Mouse (Mus musculus) hindbrain, embryonic 14.5 days (tissue): ENCODE results near the gene Kptn. TPM values are rescaled to one million over a fixed set of nuclear protein-coding genes. Genes with fewer than 3 reads are reported as not detected.

Experiments used
- ATAC-seq: fragments of 200-750 bp; cut with Nextera tagmentation; 2 replicates; pipeline ENCODE4 v1.8.0; 2017; ENCODE audit warnings: moderate number of reproducible peaks, mild to moderate bottlenecking, moderate TSS enrichment, moderate library complexity; ENCODE audit not compliant: low FRiP score
- DNase-seq: peaks from one replicate; pipeline ENCODE4 v3.0.0-alpha.2; 2015; ENCODE audit warnings: low spot score
- H3K27ac ChIP-seq: fragments of 300-500 bp; sonication (generic); 2 replicates; pipeline ENCODE4 v1.5.1; 2014; ENCODE audit warnings: mild to moderate bottlenecking, moderate library complexity
- H3K27me3 ChIP-seq: fragments of 300-500 bp; sonication (generic); 2 replicates; pipeline ENCODE4 v1.6.1; 2014; ENCODE audit warnings: mild to moderate bottlenecking, low read length, mixed read lengths; ENCODE audit not compliant: control insufficient read depth, insufficient read depth
- H3K36me3 ChIP-seq: fragments of 300-500 bp; sonication (generic); replicated peaks from 2 replicates; pipeline ENCODE4 v1.6.1; 2014; ENCODE audit not compliant: control insufficient read depth, insufficient read depth
- H3K4me1 ChIP-seq: fragments of 300-500 bp; sonication (generic); replicated peaks from 2 replicates; pipeline ENCODE4 v1.6.1; 2014; ENCODE audit warnings: antibody characterized with exemption, low read length, mixed read lengths; ENCODE audit not compliant: control insufficient read depth, insufficient read depth
- H3K4me2 ChIP-seq: fragments of 300-500 bp; sonication (generic); replicated peaks from 2 replicates; pipeline ENCODE4 v1.6.1; 2014; ENCODE audit warnings: mild to moderate bottlenecking, moderate library complexity
- H3K4me3 ChIP-seq: fragments of 300-500 bp; sonication (generic); replicated peaks from 2 replicates; pipeline ENCODE4 v1.5.1; 2014; ENCODE audit warnings: mild to moderate bottlenecking, low read length
- H3K9ac ChIP-seq: fragments of 300-500 bp; sonication (generic); 2 replicates; pipeline ENCODE4 v1.6.1; 2014
- H3K9me3 ChIP-seq: fragments of 300-500 bp; sonication (generic); 2 replicates; pipeline ENCODE4 v1.6.1; 2016; ENCODE audit warnings: low read length; ENCODE audit not compliant: control insufficient read depth
- WGBS: fragments of 180-500 bp; shearing (Covaris S2); extraction: QIAGEN DNeasy Blood & Tissue Kit; methylation state at CpG from one replicate; pipeline ENCODE4 v1.1.7; 2014; 5-methylcytosine and 5-hydroxymethylcytosine counted together
- polyA plus RNA-seq: library from polyadenylated mRNA; unstranded; fragments of >200 nt; fragmentation: Nextera tagmentation; extraction: Ambion mirVana; gene quantifications from 2 replicates; pipeline ENCODE4 v1.2.1, GENCODE M21; 2014

The Kptn gene
- polyA plus RNA-seq = 34.8 and 37.1 TPM in 2 replicates

DNA sequence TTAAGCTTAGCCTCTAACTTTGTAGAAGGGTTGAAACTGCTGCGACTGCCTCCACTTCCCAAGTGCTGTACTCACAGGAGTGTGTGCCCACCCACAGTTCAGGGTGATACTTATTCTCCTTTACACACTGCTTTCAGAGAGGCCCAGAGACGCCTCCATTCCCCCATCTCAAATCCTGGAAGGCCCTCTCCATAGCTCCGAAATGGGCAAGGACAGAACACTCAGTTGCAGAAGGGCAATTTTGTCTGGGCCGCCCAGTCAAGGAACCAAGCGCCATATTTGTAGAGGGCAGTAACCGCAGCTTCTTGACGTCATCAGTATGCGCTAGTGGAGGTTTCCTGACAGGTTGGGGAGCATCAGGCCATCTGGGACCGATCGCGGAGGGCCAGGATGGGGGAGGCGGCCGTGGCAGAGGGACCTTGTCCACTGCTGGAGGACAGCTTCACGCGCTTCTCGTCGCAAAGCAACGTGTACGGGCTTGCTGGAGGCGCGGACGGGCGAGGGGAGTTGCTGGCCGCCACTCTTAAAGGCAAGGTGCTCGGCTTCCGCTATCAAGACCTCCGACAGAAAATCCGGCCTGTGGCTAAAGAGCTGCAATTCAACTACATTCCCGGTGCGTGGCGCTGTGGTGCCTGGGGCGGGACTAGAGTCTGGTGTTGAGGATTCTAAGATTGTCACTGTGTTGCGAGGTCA is at the start of gene Kptn:
Gene Kptn (plus strand): TSS at position 327 of the 693 bp plus-strand sequence.
- peak within 1 kb of the TSS; percentile 64 for H3K4me3 ChIP-seq
- peak within 1 kb of the TSS; percentile 80 for H3K9ac ChIP-seq
- peaks cover 40% of the 10 kb centered on the region for H3K36me3 ChIP-seq
- H3K27ac ChIP-seq = peak within 1 kb of the TSS; percentile 95
- ATAC-seq (peak; percentile 89), DNase-seq (peak; percentile 95)
- H3K4me2 ChIP-seq = peak within 1 kb of the TSS; percentile 59
- no peaks in the 10 kb centered on the region for H3K27me3 ChIP-seq
- no peaks in the 10 kb centered on the region for H3K9me3 ChIP-seq
- peaks cover 13% of the 10 kb centered on the region for H3K4me1 ChIP-seq
- WGBS = under 1% methylated on average over 33 of the region's 33 CpGs

DNA sequence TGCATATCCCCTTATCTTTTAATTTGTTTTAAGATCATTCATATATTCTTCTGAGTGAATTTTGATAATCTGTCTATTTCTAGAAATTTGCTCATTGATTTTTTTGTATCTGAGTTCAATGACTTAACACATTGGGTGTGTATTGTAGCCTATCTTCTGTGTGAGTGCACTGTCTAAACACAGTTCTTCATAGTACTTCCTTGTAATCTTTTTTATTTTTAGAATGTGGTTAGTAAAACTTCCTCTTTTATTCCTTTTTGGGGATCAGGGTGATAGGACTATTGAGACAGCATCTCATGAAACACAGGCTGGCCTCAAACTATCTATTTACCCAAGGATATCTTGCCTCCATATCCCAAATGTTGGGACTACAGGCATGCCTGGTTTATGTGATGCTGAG is 48.8 kb upstream of the Kptn start:
- DNase-seq (no peak), ATAC-seq (no peak)
- H3K27ac ChIP-seq = no peak overlapping the region
- no peak overlapping the region for H3K9ac ChIP-seq
- no peaks in the 10 kb centered on the region for H3K9me3 ChIP-seq
- no peaks in the 10 kb centered on the region; the same call in 1 of the 2 replicates for H3K27me3 ChIP-seq
- no peaks in the 10 kb centered on the region for H3K36me3 ChIP-seq
- no peak overlapping the region for H3K4me3 ChIP-seq
- H3K4me2 ChIP-seq = no peak overlapping the region
- H3K4me1 ChIP-seq = no peaks in the 10 kb centered on the region

DNA sequence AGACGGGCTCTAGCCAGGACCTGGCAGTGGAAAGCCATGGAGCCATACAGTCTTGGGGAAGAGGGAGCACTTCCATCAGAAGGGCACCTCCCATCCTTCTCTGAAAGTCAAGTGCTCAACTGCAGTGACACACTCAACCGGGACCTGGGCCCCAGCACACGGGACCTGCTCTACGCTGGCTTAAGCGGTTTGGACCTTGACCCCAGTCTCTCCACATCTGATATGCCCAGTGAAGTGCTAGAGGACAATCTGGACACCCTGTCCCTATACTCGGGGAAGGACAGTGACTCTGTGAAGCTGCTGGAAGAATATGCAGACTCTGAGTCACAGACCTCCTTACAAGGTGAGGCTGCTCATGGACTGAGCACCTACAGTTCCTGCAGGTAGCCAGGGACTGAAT is 47.8 kb upstream of the Kptn start:
- no peak overlapping the region for H3K4me2 ChIP-seq
- no peak overlapping the region for H3K9ac ChIP-seq
- 87% methylated on average over 6 of the region's 6 CpGs for WGBS
- H3K4me3 ChIP-seq = no peak overlapping the region
- no peaks in the 10 kb centered on the region for H3K9me3 ChIP-seq
- no peaks in the 10 kb centered on the region for H3K4me1 ChIP-seq
- H3K27me3 ChIP-seq = no peaks in the 10 kb centered on the region; the same call in 1 of the 2 replicates
- ATAC-seq = no peak
- no peaks in the 10 kb centered on the region for H3K36me3 ChIP-seq
- no peak overlapping the region for H3K27ac ChIP-seq
- DNase-seq = no peak

DNA sequence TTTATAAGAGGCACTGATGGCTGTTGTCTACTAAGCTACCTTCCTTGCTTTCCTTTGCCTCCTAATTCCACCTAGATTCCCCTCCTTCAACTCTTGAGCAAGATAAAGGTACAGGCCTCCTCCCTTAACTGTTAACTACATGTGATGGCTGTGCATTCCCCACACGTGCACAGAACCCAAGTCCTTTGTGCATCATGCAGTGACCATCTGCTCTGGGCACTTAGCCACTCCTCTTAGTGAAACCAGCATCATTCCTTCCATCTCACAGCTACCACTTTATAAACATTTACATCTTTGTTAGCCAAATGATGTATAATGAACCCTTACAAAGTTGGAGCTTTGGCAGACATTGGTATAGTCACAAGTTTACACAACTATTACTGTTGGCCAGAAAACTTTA is 39.7 kb upstream of the Kptn start:
- no peaks in the 10 kb centered on the region for H3K4me1 ChIP-seq
- ATAC-seq = no peak
- no peak for DNase-seq
- H3K9me3 ChIP-seq = no peaks in the 10 kb centered on the region
- H3K27me3 ChIP-seq = no peaks in the 10 kb centered on the region
- no peak overlapping the region for H3K4me3 ChIP-seq
- WGBS = 61% methylated on average over 1 of the region's 1 CpGs
- H3K4me2 ChIP-seq = no peak overlapping the region
- H3K9ac ChIP-seq = no peak overlapping the region
- no peaks in the 10 kb centered on the region for H3K36me3 ChIP-seq
- H3K27ac ChIP-seq = no peak overlapping the region

DNA sequence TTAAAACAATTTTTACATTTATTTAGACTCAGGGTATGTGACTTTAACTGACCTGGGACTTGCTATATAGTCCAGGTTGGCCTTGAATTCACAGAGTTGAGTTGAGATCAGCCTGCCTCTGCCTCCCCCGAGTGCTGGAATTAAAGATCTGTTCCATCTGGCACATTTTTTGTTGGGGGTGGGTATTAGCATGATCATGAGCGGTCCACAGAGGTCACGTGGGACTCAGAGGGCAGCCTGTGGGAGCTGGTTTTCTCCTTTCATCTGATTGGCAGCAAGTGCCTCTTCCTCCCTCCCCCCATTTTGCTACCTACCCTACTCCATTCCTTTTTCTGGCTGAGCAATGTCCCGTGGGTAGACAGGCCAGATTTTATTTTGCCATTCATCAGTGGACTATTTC is 39.1 kb upstream of the Kptn start:
- ATAC-seq (no peak), DNase-seq (no peak)
- Histone ChIP-seq H3K4me1 (no peaks in the 10 kb centered on the region), H3K9ac (no peak overlapping the region), H3K36me3 (no peaks in the 10 kb centered on the region), H3K9me3 (no peaks in the 10 kb centered on the region), H3K4me3 (no peak overlapping the region), H3K27me3 (no peaks in the 10 kb centered on the region), H3K4me2 (no peak overlapping the region), H3K27ac (no peak overlapping the region)
- WGBS = 64% methylated on average over 4 of the region's 4 CpGs

DNA sequence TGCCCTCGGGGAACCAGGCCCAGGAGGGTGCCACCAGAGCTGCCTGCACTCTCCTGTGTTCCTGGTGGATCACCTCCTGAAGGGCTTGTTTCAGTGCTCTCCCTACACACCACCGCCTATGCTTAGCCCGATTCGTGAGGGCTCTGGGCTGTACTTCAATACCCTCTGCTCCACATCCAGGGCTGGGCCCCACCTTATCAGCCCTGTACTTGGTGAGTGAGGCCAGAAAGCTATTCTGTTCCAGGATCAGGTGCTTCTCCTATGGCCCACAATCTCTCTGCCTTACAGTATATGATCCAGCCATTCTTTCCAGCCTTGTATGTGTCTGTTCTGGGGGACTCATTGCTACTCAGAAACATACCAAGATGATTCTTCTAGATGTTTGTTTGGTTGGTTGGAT is 36.3 kb upstream of the Kptn start:
- 59% methylated on average over 4 of the region's 4 CpGs for WGBS
- Histone ChIP-seq H3K27me3 (no peaks in the 10 kb centered on the region), H3K9ac (no peak overlapping the region), H3K4me1 (no peaks in the 10 kb centered on the region), H3K36me3 (no peaks in the 10 kb centered on the region), H3K9me3 (no peaks in the 10 kb centered on the region), H3K4me2 (no peak overlapping the region), H3K4me3 (no peak overlapping the region), H3K27ac (no peak overlapping the region)
- ATAC-seq (no peak), DNase-seq (no peak)

DNA sequence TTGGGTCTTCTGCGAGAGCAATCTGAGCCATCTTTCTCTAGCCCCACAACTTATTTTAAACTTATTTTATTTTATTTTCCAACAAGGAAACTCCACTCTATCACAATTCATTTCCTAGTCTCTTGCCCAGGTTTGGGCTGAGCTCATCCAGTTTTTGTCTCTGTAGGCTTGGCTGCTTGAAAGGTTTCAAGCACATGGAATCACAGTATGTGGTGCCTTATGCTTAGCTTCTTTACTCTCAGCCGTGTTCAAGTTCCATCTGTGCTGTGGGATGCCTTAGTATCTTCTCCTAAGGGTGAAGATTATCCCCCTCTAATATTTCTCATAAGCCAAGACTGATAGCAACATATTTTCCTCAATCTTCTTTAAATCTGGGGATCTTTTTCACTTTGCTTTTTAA is 32.1 kb upstream of the Kptn start:
- Histone ChIP-seq H3K27me3 (no peaks in the 10 kb centered on the region), H3K4me2 (no peak overlapping the region), H3K9me3 (no peaks in the 10 kb centered on the region), H3K4me1 (no peaks in the 10 kb centered on the region), H3K36me3 (no peaks in the 10 kb centered on the region), H3K9ac (no peak overlapping the region), H3K4me3 (no peak overlapping the region), H3K27ac (no peak overlapping the region)
- 78% methylated on average over 2 of the region's 2 CpGs for WGBS
- no peak for DNase-seq
- no peak for ATAC-seq

DNA sequence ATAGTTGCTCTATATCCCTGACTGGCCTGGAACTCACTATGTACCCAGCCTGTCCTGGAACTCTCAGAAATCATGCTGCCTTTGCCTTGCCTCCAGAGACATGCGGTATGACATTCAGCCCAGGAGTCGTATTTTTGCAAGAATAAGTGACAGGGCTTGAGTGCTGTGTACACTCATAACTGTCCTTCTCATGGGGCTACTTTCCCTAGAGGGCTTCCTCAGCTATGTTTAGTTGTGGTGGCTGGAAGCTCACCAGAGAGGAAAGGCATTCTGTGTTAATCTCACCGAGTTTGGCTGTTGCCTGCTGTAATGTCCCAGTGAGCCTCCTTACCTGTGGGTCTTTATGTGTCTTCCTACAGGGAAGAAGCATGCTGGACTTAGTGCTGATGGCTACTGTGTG is 25.1 kb upstream of the Kptn start:
- Histone ChIP-seq H3K36me3 (no peaks in the 10 kb centered on the region), H3K4me1 (peaks cover 7% of the 10 kb centered on the region), H3K4me2 (no peak overlapping the region), H3K4me3 (no peak overlapping the region), H3K9me3 (no peaks in the 10 kb centered on the region), H3K9ac (no peak overlapping the region), H3K27ac (no peak overlapping the region), H3K27me3 (no peaks in the 10 kb centered on the region)
- ATAC-seq = no peak
- WGBS = 77% methylated on average over 3 of the region's 3 CpGs
- DNase-seq = no peak

DNA sequence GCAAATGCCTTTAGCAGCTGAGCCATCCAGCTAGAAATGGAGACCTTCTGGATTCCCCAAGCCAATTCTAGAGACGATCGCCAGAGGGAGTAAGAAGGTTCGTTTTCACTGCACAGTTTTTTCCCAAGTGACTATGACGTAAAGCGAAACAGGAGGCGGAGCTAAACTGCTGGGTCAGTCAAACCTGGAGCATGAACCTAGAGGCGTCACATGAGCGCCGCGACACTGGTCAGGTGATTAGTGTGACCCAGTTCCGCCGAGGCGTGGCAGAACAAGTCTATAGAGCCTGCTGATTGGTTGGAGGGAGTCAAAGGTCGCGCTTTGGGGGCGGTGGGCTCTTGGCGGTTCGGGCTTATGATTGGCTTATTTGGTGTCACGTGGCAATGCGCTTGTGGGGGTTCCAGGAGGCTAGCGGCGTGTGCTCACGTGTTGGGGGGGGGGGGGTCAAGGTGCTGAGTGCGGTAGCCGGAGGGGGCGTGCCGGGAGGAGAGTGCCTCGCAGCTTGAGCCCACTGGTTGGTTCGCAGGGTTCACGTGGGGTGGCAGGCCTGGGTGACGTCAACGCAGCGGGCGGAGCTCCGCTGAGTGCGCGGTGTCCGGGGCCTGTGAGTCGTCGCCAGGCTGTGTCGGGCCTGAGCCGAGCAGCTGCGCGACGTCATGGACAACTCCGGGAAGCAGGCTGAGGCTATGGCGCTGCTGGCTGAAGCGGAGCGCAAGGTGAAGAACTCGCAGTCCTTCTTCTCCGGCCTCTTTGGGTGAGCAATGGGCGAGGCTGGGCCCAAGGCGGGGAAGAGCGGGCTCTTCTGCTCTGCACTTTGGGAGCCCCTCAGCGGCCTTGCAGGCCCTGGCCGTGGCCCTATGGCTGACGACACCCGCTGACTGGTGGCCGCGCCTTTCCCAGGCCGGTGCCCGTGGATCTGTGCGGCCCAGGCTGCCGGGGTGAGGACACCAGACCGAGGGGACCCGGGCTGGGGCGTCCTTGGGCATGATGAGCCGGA is 21.4 kb upstream of the Kptn start, which contains the start of gene Napa:
Gene Napa (plus strand): TSS at position 438 of the 997 bp plus-strand sequence.
- H3K4me2 ChIP-seq = peak within 1 kb of the TSS; percentile 88
- H3K9ac ChIP-seq = peak within 1 kb of the TSS; percentile 98
- ATAC-seq (peak; percentile 97), DNase-seq (peak; percentile 100)
- H3K27me3 ChIP-seq = no peaks in the 10 kb centered on the region
- under 1% methylated on average over 68 of the region's 68 CpGs for WGBS
- H3K36me3 ChIP-seq = peaks cover 6% of the 10 kb centered on the region; the same call in 1 of the 2 replicates
- peak within 1 kb of the TSS; percentile 96 for H3K4me3 ChIP-seq
- H3K27ac ChIP-seq = peak within 1 kb of the TSS; percentile 89
- no peaks in the 10 kb centered on the region for H3K9me3 ChIP-seq
- H3K4me1 ChIP-seq = peaks cover 14% of the 10 kb centered on the region
